ENCODE assay signal across 17 mouse cellular contexts in the genomic region with DNA sequence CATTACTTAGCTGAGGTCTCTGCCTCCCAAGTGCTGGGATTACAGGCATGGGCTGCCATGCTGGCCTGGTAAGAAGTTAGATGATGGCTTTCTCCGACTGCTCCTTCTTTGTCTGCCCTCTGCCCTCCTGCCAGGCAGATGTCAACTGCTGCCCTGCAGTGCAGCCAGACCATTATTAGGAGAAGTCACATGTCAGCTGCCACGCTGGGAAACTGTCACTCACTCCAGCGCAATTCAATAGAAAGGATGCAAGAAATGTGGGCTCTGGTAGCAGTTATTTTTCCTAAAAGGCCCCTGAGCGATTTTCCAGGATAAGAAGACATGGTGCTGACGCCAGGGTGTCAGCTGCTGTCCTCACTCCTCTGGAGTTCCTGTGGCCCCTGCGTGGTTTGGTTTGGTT.
"Had no signal": no experiment of that assay in that cellular context is flagged by ENCODE, and none has a peak within 500 bp of the region (broad histone marks: within the 10 kb centered on the region; RNA-seq: fewer than 3 reads in every experiment).

No protein-coding gene starts in this region.

- H3K4me1 ChIP-seq: midbrain, embryonic 12.5 days; neural tube, embryonic 13.5 days; neural tube, embryonic 15.5 days had no signal

- H3K9me3 ChIP-seq: midbrain, embryonic 12.5 days; neural tube, embryonic 13.5 days; neural tube, embryonic 15.5 days had no signal

- H3K27me3 ChIP-seq: midbrain, embryonic 12.5 days; neural tube, embryonic 13.5 days; neural tube, embryonic 15.5 days had no signal

- H3K9ac ChIP-seq: lung, embryonic 14.5 days; midbrain, embryonic 12.5 days; neural tube, embryonic 13.5 days; neural tube, embryonic 15.5 days had no signal

- H3K36me3 ChIP-seq: neural tube, embryonic 15.5 days had no signal

- H3K27ac ChIP-seq: midbrain, embryonic 12.5 days; neural tube, embryonic 13.5 days; neural tube, embryonic 15.5 days had no signal

- H3K4me2 ChIP-seq: lung, embryonic 14.5 days; midbrain, embryonic 12.5 days; neural tube, embryonic 13.5 days; neural tube, embryonic 15.5 days had no signal

- DNase-seq: lung, adult 18-20 months; lung, embryonic 14.5 days; lung, postnatal 10 days; lung, postnatal 4 days; midbrain, embryonic 14.5 days; retina, postnatal 1 day; right cerebral cortex, adult 18-20 months; right cerebral cortex, postnatal 25 days; right cerebral cortex, postnatal 4 days; spleen, adult 18-20 months; thymus, adult 18-20 months; thymus, postnatal 14 days; thymus, postnatal 36 days had no signal

- H3K4me3 ChIP-seq: midbrain, embryonic 12.5 days; myocyte; neural tube, embryonic 13.5 days; neural tube, embryonic 15.5 days had no signal
